Mouse (Mus musculus) embryonic facial prominence, embryonic 15.5 days (tissue): Measurements from ENCODE around the gene Erp27. TPM values are rescaled to one million over a fixed set of nuclear protein-coding genes. Genes with fewer than 3 reads are reported as not detected.

Source experiments
- ATAC-seq: fragments of 200-750 bp; cut with Nextera tagmentation; 2 replicates; pipeline ENCODE4 v1.8.0; 2017; ENCODE audit warnings: low read depth, moderate TSS enrichment; ENCODE audit not compliant: insufficient number of reproducible peaks, low FRiP score, low TSS enrichment
- H3K27ac ChIP-seq: fragments of 300-500 bp; sonication (generic); replicated peaks from 2 replicates; pipeline ENCODE4 v1.5.1; 2015; ENCODE audit warnings: mild to moderate bottlenecking, inconsistent platforms
- H3K27me3 ChIP-seq: fragments of 300-500 bp; sonication (generic); 2 replicates; pipeline ENCODE4 v1.6.1; 2015; ENCODE audit warnings: inconsistent platforms
- H3K36me3 ChIP-seq: fragments of 300-500 bp; sonication (generic); 2 replicates; pipeline ENCODE4 v1.6.1; 2015; ENCODE audit warnings: mild to moderate bottlenecking, inconsistent platforms
- H3K4me1 ChIP-seq: fragments of 300-500 bp; sonication (generic); 2 replicates; pipeline ENCODE4 v1.6.1; 2015; ENCODE audit warnings: inconsistent platforms
- H3K4me2 ChIP-seq: fragments of 300-500 bp; sonication (generic); replicated peaks from 2 replicates; pipeline ENCODE4 v1.6.1; 2015; ENCODE audit warnings: mild to moderate bottlenecking, inconsistent platforms
- H3K4me3 ChIP-seq: fragments of 300-500 bp; sonication (generic); replicated peaks from 2 replicates; pipeline ENCODE4 v1.5.1; 2015; ENCODE audit warnings: mild to moderate bottlenecking, inconsistent platforms
- H3K9ac ChIP-seq: fragments of 300-500 bp; sonication (generic); 2 replicates; pipeline ENCODE4 v1.6.1; 2015; ENCODE audit warnings: inconsistent platforms
- H3K9me3 ChIP-seq: fragments of 300-500 bp; sonication (generic); replicated peaks from 2 replicates; pipeline ENCODE4 v1.6.1; 2016; ENCODE audit warnings: inconsistent platforms
- WGBS: fragments of 180-500 bp; shearing (Covaris S2); methylation state at CpG from one replicate; pipeline ENCODE4 v1.1.7; 2015; 5-methylcytosine and 5-hydroxymethylcytosine counted together
- polyA plus RNA-seq: library from polyadenylated mRNA; unstranded; fragments of >200 nt; fragmentation: Nextera tagmentation; extraction: Ambion mirVana; gene quantifications from 2 replicates; pipeline ENCODE4 v1.2.1, GENCODE M21; 2015

Gene Erp27
- polyA plus RNA-seq, 1 experiment from 2014 or later = 0.60 TPM

- Histone ChIP-seq H3K4me3 (no peak overlapping the region), H3K4me1 (peaks cover 13% of the 10 kb centered on the region; the same call in 1 of the 2 replicates), H3K4me2 (no peak overlapping the region), H3K36me3 (no peaks in the 10 kb centered on the region; the same call in 1 of the 2 replicates), H3K9ac (no peak overlapping the region), H3K27me3 (no peaks in the 10 kb centered on the region), H3K27ac (no peak overlapping the region), H3K9me3 (no peaks in the 10 kb centered on the region)
- no peak for ATAC-seq
- WGBS = 90% methylated on average over 7 of the region's 7 CpGs
These were observed 891 bp upstream of the Erp27 start for GRCm38 (mm10) chr6:136922871-136923270.

- Histone ChIP-seq H3K9me3 (no peaks in the 10 kb centered on the region), H3K4me3 (no peak overlapping the region), H3K4me1 (peaks cover 13% of the 10 kb centered on the region; the same call in 1 of the 2 replicates), H3K27ac (no peak overlapping the region), H3K4me2 (no peak overlapping the region), H3K27me3 (no peaks in the 10 kb centered on the region), H3K9ac (no peak overlapping the region), H3K36me3 (no peaks in the 10 kb centered on the region; the same call in 1 of the 2 replicates)
- ATAC-seq = no peak
- 46% methylated on average over 7 of the region's 7 CpGs for WGBS
These were observed 379 bp downstream of the Erp27 start for GRCm38 (mm10) chr6:136921601-136922000.

GRCm38 (mm10) chr6:136920320-136921257 lies 1.4 kb downstream of the Erp27 start:
- no peaks in the 10 kb centered on the region; the same call in 1 of the 2 replicates for H3K36me3 ChIP-seq
- no peaks in the 10 kb centered on the region for H3K27me3 ChIP-seq
- WGBS = 43% methylated on average over 16 of the region's 16 CpGs
- no peak overlapping the region for H3K27ac ChIP-seq
- no peak overlapping the region for H3K9ac ChIP-seq
- peaks cover 13% of the 10 kb centered on the region; the same call in 1 of the 2 replicates for H3K4me1 ChIP-seq
- no peaks in the 10 kb centered on the region for H3K9me3 ChIP-seq
- peak; percentile 41; the same call in 1 of the 2 replicates for ATAC-seq
- no peak overlapping the region for H3K4me2 ChIP-seq
- no peak overlapping the region for H3K4me3 ChIP-seq

- Histone ChIP-seq H3K4me1 (peaks cover 23% of the 10 kb centered on the region), H3K27me3 (no peaks in the 10 kb centered on the region), H3K4me3 (no peak overlapping the region), H3K9ac (no peak overlapping the region), H3K9me3 (no peaks in the 10 kb centered on the region), H3K36me3 (no peaks in the 10 kb centered on the region), H3K27ac (no peak overlapping the region), H3K4me2 (no peak overlapping the region)
- no peak for ATAC-seq
- 8% methylated on average over 2 of the region's 2 CpGs for WGBS
These were observed 4.1 kb downstream of the Erp27 start for GRCm38 (mm10) chr6:136917885-136918284.

GRCm38 (mm10) chr6:136915721-136916395 lies 6.1 kb downstream of the Erp27 start:
- Histone ChIP-seq H3K4me2 (no peak overlapping the region), H3K4me1 (peaks cover 32% of the 10 kb centered on the region), H3K9ac (no peak overlapping the region), H3K27ac (no peak overlapping the region), H3K4me3 (no peak overlapping the region), H3K27me3 (no peaks in the 10 kb centered on the region), H3K36me3 (no peaks in the 10 kb centered on the region), H3K9me3 (no peaks in the 10 kb centered on the region)
- no peak for ATAC-seq
- WGBS = 83% methylated on average over 8 of the region's 8 CpGs

- Histone ChIP-seq H3K4me3 (no peak overlapping the region), H3K9me3 (no peaks in the 10 kb centered on the region), H3K4me1 (peaks cover 33% of the 10 kb centered on the region), H3K27ac (peak overlapping the region; percentile 89), H3K9ac (no peak overlapping the region), H3K27me3 (no peaks in the 10 kb centered on the region), H3K36me3 (no peaks in the 10 kb centered on the region), H3K4me2 (peak overlapping the region; percentile 43; the same call in 1 of the 2 replicates)
- ATAC-seq = no peak
- 76% methylated on average over 6 of the region's 6 CpGs for WGBS
These were observed 7.7 kb downstream of the Erp27 start for GRCm38 (mm10) chr6:136914234-136914633.

- Histone ChIP-seq H3K36me3 (no peaks in the 10 kb centered on the region), H3K9me3 (no peaks in the 10 kb centered on the region), H3K9ac (no peak overlapping the region), H3K27ac (peak overlapping the region; percentile 89), H3K4me2 (peak overlapping the region; percentile 43), H3K27me3 (no peaks in the 10 kb centered on the region), H3K4me1 (peaks cover 33% of the 10 kb centered on the region), H3K4me3 (peak overlapping the region; percentile 16; the same call in 1 of the 2 replicates)
- 6% methylated on average over 18 of the region's 18 CpGs for WGBS
- ATAC-seq = peak; percentile 75
These were observed 8.4 kb downstream of the Erp27 start for GRCm38 (mm10) chr6:136913384-136914126.

GRCm38 (mm10) chr6:136912751-136913265 lies 9.2 kb downstream of the Erp27 start:
- Histone ChIP-seq H3K36me3 (no peaks in the 10 kb centered on the region), H3K27ac (peak overlapping the region; percentile 71), H3K27me3 (no peaks in the 10 kb centered on the region), H3K9me3 (no peaks in the 10 kb centered on the region), H3K4me2 (no peak overlapping the region), H3K4me1 (peaks cover 28% of the 10 kb centered on the region), H3K4me3 (no peak overlapping the region), H3K9ac (no peak overlapping the region)
- ATAC-seq = no peak
- WGBS = 53% methylated on average over 1 of the region's 2 CpGs

- H3K4me2 ChIP-seq = no peak overlapping the region
- no peaks in the 10 kb centered on the region for H3K27me3 ChIP-seq
- H3K4me1 ChIP-seq = peaks cover 46% of the 10 kb centered on the region
- H3K27ac ChIP-seq = peak overlapping the region; percentile 17
- H3K9ac ChIP-seq = no peak overlapping the region
- no peak for ATAC-seq
- H3K36me3 ChIP-seq = no peaks in the 10 kb centered on the region
- H3K9me3 ChIP-seq = no peaks in the 10 kb centered on the region
- WGBS = 56% methylated on average over 9 of the region's 9 CpGs
- no peak overlapping the region for H3K4me3 ChIP-seq
These were observed 11.6 kb downstream of the Erp27 start for GRCm38 (mm10) chr6:136910247-136910890.

GRCm38 (mm10) chr6:136906937-136907293 lies 15.1 kb downstream of the Erp27 start:
- Histone ChIP-seq H3K36me3 (no peaks in the 10 kb centered on the region), H3K4me3 (no peak overlapping the region), H3K4me2 (no peak overlapping the region; the same call in 1 of the 2 replicates), H3K4me1 (peaks cover 33% of the 10 kb centered on the region), H3K27me3 (no peaks in the 10 kb centered on the region), H3K9ac (no peak overlapping the region), H3K27ac (peak overlapping the region; percentile 74), H3K9me3 (no peaks in the 10 kb centered on the region)
- ATAC-seq = 0 out of 2 replicates have a peak, but pooled peaks have one; percentile 21
- WGBS = 45% methylated on average over 10 of the region's 10 CpGs
